Mouse (Mus musculus): ENCODE measurements around the gene Dnmt1. TPM values are rescaled to one million over a fixed set of nuclear protein-coding genes. Genes with fewer than 3 reads are reported as not detected.
A peak's percentile ranks its signal among the peaks of the same experiment; 100 is the strongest.

The Dnmt1 gene
- polyA plus RNA-seq, 2 experiments = 43.1 to 55.9 TPM

- H3K9ac ChIP-seq (replicated peaks) = peak overlapping the region; percentile 20; the same call in 1 of the 2 replicates
- peaks cover 7 to 19% of the 10 kb centered on the region in 2 experiments for H3K4me1 ChIP-seq (replicated peaks; ENCODE audit: control insufficient read depth in 2 of 2, insufficient read depth in 2 of 2, low read length in 1 of 2)
- peak overlapping the region; percentile 46 for H3K4me2 ChIP-seq (ENCODE audit: low read depth)
- no peaks in the 10 kb centered on the region for H3K27me3 ChIP-seq (ENCODE audit: control insufficient read depth, insufficient read depth, low read length)
- peaks cover 22% of the 10 kb centered on the region for H3K36me3 ChIP-seq (replicated peaks; ENCODE audit: control insufficient read depth, insufficient read depth, low read depth)
- H3K27ac ChIP-seq = peak overlapping the region; percentile 29
- TF ChIP-seq CTCF (IDR thresholded peaks at IDR 0.05; ENCODE audit: low read depth) = no peak
- no peak for TF ChIP-seq EP300 (IDR thresholded peaks at IDR 0.05; ENCODE audit: low read depth)
- WGBS (ENCODE audit: insufficient replicate concordance) = 7% methylated on average over 6 of the region's 6 CpGs
- H3K4me3 ChIP-seq (ENCODE audit: insufficient read depth in 1 of 2, low read depth in 2 of 2, low read length in 2 of 2) = no peak overlapping the region
- no peaks in the 10 kb centered on the region for H3K9me3 ChIP-seq (ENCODE audit: control insufficient read depth, low read length)
- DNase-seq (ENCODE audit: low read depth in 3 of 3, low spot score in 3 of 3) (peak in 2 of 3 experiments; percentile 42 to 46), ATAC-seq (ENCODE audit: insufficient read depth) (peak; percentile 63)
Observed at GRCm38 (mm10) chr9:20902174-20902491, 57.6 kb downstream of the Dnmt1 start.

GRCm38 (mm10) chr9:20901466-20902173 lies 58.1 kb downstream of the Dnmt1 start:
- Histone ChIP-seq H3K4me3 (ENCODE audit: insufficient read depth in 1 of 2, low read depth in 2 of 2, low read length in 2 of 2) (no peak overlapping the region), H3K9ac (replicated peaks) (peak overlapping the region; percentile 20; the same call in 1 of the 2 replicates), H3K9me3 (ENCODE audit: control insufficient read depth, low read length) (no peaks in the 10 kb centered on the region), H3K27ac (peak overlapping the region; percentile 29), H3K4me1 (replicated peaks; ENCODE audit: control insufficient read depth in 2 of 2, insufficient read depth in 2 of 2, low read length in 1 of 2) (peaks cover 7 to 19% of the 10 kb centered on the region in 2 experiments), H3K4me2 (ENCODE audit: low read depth) (peak overlapping the region; percentile 46), H3K36me3 (replicated peaks; ENCODE audit: control insufficient read depth, insufficient read depth, low read depth) (peaks cover 17% of the 10 kb centered on the region), H3K27me3 (ENCODE audit: control insufficient read depth, insufficient read depth, low read length) (no peaks in the 10 kb centered on the region)
- DNase-seq (ENCODE audit: low read depth in 3 of 3, low spot score in 3 of 3) = peak in 2 of 3 experiments; percentile 42 to 58
- TF ChIP-seq EP300 (IDR thresholded peaks at IDR 0.05; ENCODE audit: low read depth) (no peak), CTCF (IDR thresholded peaks at IDR 0.05; ENCODE audit: low read depth) (peak; percentile 77)
- WGBS (ENCODE audit: insufficient replicate concordance) = 8% methylated on average over 13 of the region's 13 CpGs
- ATAC-seq (ENCODE audit: insufficient read depth) = peak; percentile 61

GRCm38 (mm10) chr9:20898511-20899073 lies 61.1 kb downstream of the Dnmt1 start, which contains the start of gene Eif3g:
Gene Eif3g (minus strand): TSS chr9:20898623.
- WGBS (ENCODE audit: insufficient replicate concordance) = 4% methylated on average over 34 of the region's 34 CpGs
- Histone ChIP-seq H3K36me3 (replicated peaks; ENCODE audit: control insufficient read depth, insufficient read depth, low read depth) (peaks cover 25% of the 10 kb centered on the region), H3K4me3 (ENCODE audit: insufficient read depth in 1 of 2, low read depth in 2 of 2, low read length in 2 of 2) (peak within 1 kb of the TSS; percentile 81 to 96), H3K9ac (replicated peaks) (peak within 1 kb of the TSS; percentile 94), H3K9me3 (ENCODE audit: control insufficient read depth, low read length) (no peaks in the 10 kb centered on the region), H3K27ac (peak within 1 kb of the TSS; percentile 40), H3K4me1 (replicated peaks; ENCODE audit: control insufficient read depth in 2 of 2, insufficient read depth in 2 of 2, low read length in 1 of 2) (peaks cover 7 to 19% of the 10 kb centered on the region in 2 experiments), H3K4me2 (ENCODE audit: low read depth) (peak within 1 kb of the TSS; percentile 96), H3K27me3 (ENCODE audit: control insufficient read depth, insufficient read depth, low read length) (no peaks in the 10 kb centered on the region)
- DNase-seq (ENCODE audit: low read depth in 3 of 3, low spot score in 3 of 3) = peak; percentile 75 to 78 (median 77)
- TF ChIP-seq CTCF (IDR thresholded peaks at IDR 0.05; ENCODE audit: low read depth) = peak; percentile 98
- TF ChIP-seq EP300 (IDR thresholded peaks at IDR 0.05; ENCODE audit: low read depth) = no peak
- ATAC-seq (ENCODE audit: insufficient read depth) = peak; percentile 77

- WGBS (ENCODE audit: insufficient replicate concordance) = 3% methylated on average over 38 of the region's 39 CpGs
- DNase-seq (ENCODE audit: low read depth in 3 of 3, low spot score in 3 of 3) (no peak), ATAC-seq (ENCODE audit: insufficient read depth) (peak; percentile 67)
- peaks cover 7 to 18% of the 10 kb centered on the region in 2 experiments for H3K4me1 ChIP-seq (replicated peaks; ENCODE audit: control insufficient read depth in 2 of 2, insufficient read depth in 2 of 2, low read length in 1 of 2)
- H3K27ac ChIP-seq = peak overlapping the region; percentile 40
- H3K4me2 ChIP-seq (ENCODE audit: low read depth) = peak overlapping the region; percentile 96
- no peak for TF ChIP-seq CTCF (IDR thresholded peaks at IDR 0.05; ENCODE audit: low read depth)
- no peak for TF ChIP-seq EP300 (IDR thresholded peaks at IDR 0.05; ENCODE audit: low read depth)
- peak overlapping the region; percentile 94 for H3K9ac ChIP-seq (replicated peaks)
- peak overlapping the region; percentile 81 to 96 for H3K4me3 ChIP-seq (ENCODE audit: insufficient read depth in 1 of 2, low read depth in 2 of 2, low read length in 2 of 2)
- H3K36me3 ChIP-seq (replicated peaks; ENCODE audit: control insufficient read depth, insufficient read depth, low read depth) = peaks cover 27% of the 10 kb centered on the region
- no peaks in the 10 kb centered on the region for H3K27me3 ChIP-seq (ENCODE audit: control insufficient read depth, insufficient read depth, low read length)
- no peaks in the 10 kb centered on the region for H3K9me3 ChIP-seq (ENCODE audit: control insufficient read depth, low read length)
Observed at GRCm38 (mm10) chr9:20897736-20898510, 61.8 kb downstream of the Dnmt1 start.
